ENCODE assay signal across 8 mouse cellular contexts in genomic region chr3:145576482-145576822, GRCm38 (mm10). TPM values are rescaled to one million over a fixed set of nuclear protein-coding genes. Genes with fewer than 3 reads are reported as not detected.
DNase-seq lines count a peak whose midpoint lies in the region; ATAC-seq lines count a peak whose summit lies in the region.

No protein-coding gene starts in this region.

- peak overlapping the region; percentile 79 for H3K4me3 ChIP-seq in heart, embryonic 11.5 days (ENCODE audit: low read depth, low read length)
- H3K4me3 ChIP-seq in hindbrain, embryonic 14.5 days (replicated peaks; ENCODE audit: low read length) = peak overlapping the region; percentile 60
- peak overlapping the region; percentile 73 for H3K4me3 ChIP-seq in midbrain, embryonic 11.5 days (ENCODE audit: low read depth, low read length)

- 0% methylated on average over 11 of the region's 11 CpGs for WGBS in heart, embryonic 11.5 days (ENCODE audit: insufficient replicate concordance)
- 2% methylated on average over 11 of the region's 11 CpGs for WGBS in hindbrain, embryonic 14.5 days
- under 1% methylated on average over 11 of the region's 11 CpGs for WGBS in midbrain, embryonic 11.5 days

- peaks cover 12% of the 10 kb centered on the region for H3K4me1 ChIP-seq in heart, embryonic 11.5 days (ENCODE audit: control insufficient read depth, insufficient read depth, low read length)
- peaks cover 14% of the 10 kb centered on the region for H3K4me1 ChIP-seq in hindbrain, embryonic 14.5 days (replicated peaks; ENCODE audit: control insufficient read depth, insufficient read depth, low read length)
- H3K4me1 ChIP-seq in midbrain, embryonic 11.5 days (ENCODE audit: control insufficient read depth, insufficient read depth, low read length) = peaks cover 8% of the 10 kb centered on the region

- peak overlapping the region; percentile 95 for H3K4me2 ChIP-seq in heart, embryonic 11.5 days
- peak overlapping the region; percentile 91 for H3K4me2 ChIP-seq in hindbrain, embryonic 14.5 days (replicated peaks)
- peak overlapping the region; percentile 86 for H3K4me2 ChIP-seq in midbrain, embryonic 11.5 days

- intact Hi-C loops in heart, postnatal 14 days (cut with DNase I) = no loop called here

- H3K9me3 ChIP-seq in heart, embryonic 11.5 days (replicated peaks; ENCODE audit: control insufficient read depth, low read length) = no peaks in the 10 kb centered on the region
- H3K9me3 ChIP-seq in hindbrain, embryonic 14.5 days (ENCODE audit: control insufficient read depth, low read length) = no peaks in the 10 kb centered on the region
- no peaks in the 10 kb centered on the region for H3K9me3 ChIP-seq in midbrain, embryonic 11.5 days (ENCODE audit: control insufficient read depth, low read length)

- peaks cover 10% of the 10 kb centered on the region for H3K36me3 ChIP-seq in heart, embryonic 11.5 days (ENCODE audit: control insufficient read depth, insufficient read depth, low read length)
- H3K36me3 ChIP-seq in hindbrain, embryonic 14.5 days (replicated peaks; ENCODE audit: control insufficient read depth, insufficient read depth) = peaks cover 22% of the 10 kb centered on the region
- H3K36me3 ChIP-seq in midbrain, embryonic 11.5 days (ENCODE audit: control insufficient read depth, insufficient read depth, low read length) = peaks cover 10% of the 10 kb centered on the region; the same call in 1 of the 2 replicates

- DNase-seq in heart, postnatal 14 days = no peak
- DNase-seq in hindbrain, embryonic 14.5 days (ENCODE audit: low spot score) = no peak
- no peak for DNase-seq in midbrain, embryonic 11.5 days (ENCODE audit: low spot score, missing footprints)
- no peak for DNase-seq in right cerebral cortex, postnatal 14 days
- no peak for DNase-seq in spleen, adult 18-20 months
- DNase-seq in embryo, embryonic 10.5 days (ENCODE audit: low spot score) = no peak

- 0 out of 2 replicates have a peak overlapping the region, but pooled peaks have one; percentile 3 for H3K27ac ChIP-seq in heart, embryonic 11.5 days (ENCODE audit: low read depth, low read length)
- peak overlapping the region; percentile 22 for H3K27ac ChIP-seq in hindbrain, embryonic 14.5 days
- 0 out of 2 replicates have a peak overlapping the region, but pooled peaks have one; percentile 5 for H3K27ac ChIP-seq in midbrain, embryonic 11.5 days (ENCODE audit: low read depth, low read length)

- H3K27me3 ChIP-seq in heart, embryonic 11.5 days (ENCODE audit: control insufficient read depth, insufficient read depth, low read length) = no peaks in the 10 kb centered on the region
- no peaks in the 10 kb centered on the region for H3K27me3 ChIP-seq in hindbrain, embryonic 14.5 days (ENCODE audit: control insufficient read depth, insufficient read depth, low read length)
- H3K27me3 ChIP-seq in midbrain, embryonic 11.5 days (ENCODE audit: control insufficient read depth, insufficient read depth, low read length) = no peaks in the 10 kb centered on the region

- peak overlapping the region; percentile 78 for H3K9ac ChIP-seq in heart, embryonic 11.5 days (ENCODE audit: low read depth, low read length)
- peak overlapping the region; percentile 60 for H3K9ac ChIP-seq in hindbrain, embryonic 14.5 days
- H3K9ac ChIP-seq in midbrain, embryonic 11.5 days (ENCODE audit: low read length) = peak overlapping the region; percentile 78

- ATAC-seq in heart, embryonic 11.5 days (replicated peaks; ENCODE audit: insufficient number of reproducible peaks, low FRiP score, low TSS enrichment) = peak; percentile 74
- peak; percentile 40 for ATAC-seq in activated CD4-positive, CD25-positive, alpha-beta regulatory T cell, adult 4 months
- ATAC-seq in hindbrain, embryonic 14.5 days (ENCODE audit: low FRiP score) = no peak
- no peak for ATAC-seq in midbrain, embryonic 11.5 days (ENCODE audit: low FRiP score)

RNA-seq across cellular contexts. Expression of gene Znhit6, which starts 0.4 kb away (rescaled TPM):
- 22.6 and 26.0 TPM in 2 replicates for polyA plus RNA-seq in heart, embryonic 11.5 days (2014; fragmentation: Nextera tagmentation; extraction: Ambion mirVana)
- total RNA-seq in heart, postnatal 14 days (2021) = 1 to 10 TPM; 8.4 to 9.8 TPM
- polyA plus RNA-seq in activated CD4-positive, CD25-positive, alpha-beta regulatory T cell, adult 4 months (2017; shearing (Covaris generic)) = 10 to 100 TPM; 30.0 to 32.6 TPM
- 25.7 and 26.2 TPM in 2 replicates for polyA plus RNA-seq in hindbrain, embryonic 14.5 days (2014; fragmentation: Nextera tagmentation; extraction: Ambion mirVana)
- 37.5 and 40.4 TPM in 2 replicates for polyA plus RNA-seq in midbrain, embryonic 11.5 days (2014; fragmentation: Nextera tagmentation; extraction: Ambion mirVana)

Comparison
In these comparisons a context has a peak if more than half of its experiments do, and no peak if none do; other contexts are left out.
1. ATAC-seq: peak in heart, embryonic 11.5 days (single experiment) and activated CD4-positive, CD25-positive, alpha-beta regulatory T cell, adult 4 months (single experiment); none in hindbrain, embryonic 14.5 days (single experiment) and midbrain, embryonic 11.5 days (single experiment).
2. Peak in every context shown above with its lines, with median percentiles within 50 percentile points of each other: H3K27ac ChIP-seq, H3K4me2 ChIP-seq, H3K4me3 ChIP-seq and H3K9ac ChIP-seq.